Mouse (Mus musculus) bone marrow, adult 2 months (tissue): ENCODE data around the gene Enoph1.

Source experiments
- CTCF ChIP-seq: fragments of 200-500 bp; IDR thresholded peaks from 2 replicates; pipeline ENCODE4 v1.5.1; 2011; ENCODE audit warnings: low read length, control low read depth; ENCODE audit not compliant: control insufficient read depth, insufficient read depth
- POLR2A ChIP-seq: fragments of 200-500 bp; IDR thresholded peaks from 2 replicates; pipeline ENCODE4 v1.6.1; 2011; ENCODE audit warnings: low read depth, mild to moderate bottlenecking, control low read depth, low read length, borderline replicate concordance; ENCODE audit not compliant: control insufficient read depth

- no peak for TF ChIP-seq CTCF
- TF ChIP-seq POLR2A: no peak
Measured at GRCm38 (mm10) chr5:100067579-100067978, 27.8 kb downstream of the Enoph1 start.
